Mouse (Mus musculus) forebrain, postnatal 0 days (tissue): ENCODE measurements around the gene Milr1. TPM values are rescaled to one million over a fixed set of nuclear protein-coding genes. Genes with fewer than 3 reads are reported as not detected.
"Not testable (repeated sequence)": the region's sequence is repeated elsewhere in the genome, so short reads cannot be mapped to it uniquely, and the experiment has no call there.

Experiments
- ATAC-seq: fragments of 200-750 bp; cut with Nextera tagmentation; 2 replicates; pipeline ENCODE4 v1.8.0; 2017; ENCODE audit warnings: mild to moderate bottlenecking, moderate library complexity
- DNase-seq: peaks from one replicate; pipeline ENCODE4 v3.0.0-alpha.2; 2015
- H3K27ac ChIP-seq: fragments of 300-500 bp; sonication (generic); 2 replicates; pipeline ENCODE4 v1.5.1; 2014; ENCODE audit warnings: low read depth, mild to moderate bottlenecking, antibody characterized with exemption, low read length, moderate library complexity, mixed read lengths
- H3K27me3 ChIP-seq: fragments of 300-500 bp; sonication (generic); 2 replicates; pipeline ENCODE4 v1.6.1; 2014; ENCODE audit warnings: mild to moderate bottlenecking, low read length, mixed read lengths; ENCODE audit not compliant: insufficient read depth
- H3K36me3 ChIP-seq: fragments of 300-500 bp; sonication (generic); 2 replicates; pipeline ENCODE4 v1.6.1; 2014; ENCODE audit warnings: mild to moderate bottlenecking, moderate library complexity; ENCODE audit not compliant: insufficient read depth
- H3K4me1 ChIP-seq: fragments of 300-500 bp; sonication (generic); 2 replicates; pipeline ENCODE4 v1.6.1; 2014; ENCODE audit warnings: antibody characterized with exemption; ENCODE audit not compliant: insufficient read depth
- H3K4me2 ChIP-seq: fragments of 300-500 bp; sonication (generic); 2 replicates; pipeline ENCODE4 v1.6.1; 2014; ENCODE audit warnings: low read depth, mild to moderate bottlenecking, moderate library complexity
- H3K4me3 ChIP-seq: fragments of 300-500 bp; sonication (generic); 2 replicates; pipeline ENCODE4 v1.5.1; 2014; ENCODE audit warnings: low read depth, low read length, mixed read lengths
- H3K9ac ChIP-seq: fragments of 300-500 bp; sonication (generic); 2 replicates; pipeline ENCODE4 v1.6.1; 2014; ENCODE audit warnings: mild to moderate bottlenecking
- H3K9me3 ChIP-seq: fragments of 300-500 bp; sonication (generic); 2 replicates; pipeline ENCODE4 v1.6.1; 2016; ENCODE audit warnings: low read length
- CTCF ChIP-seq: sonication (generic); IDR thresholded peaks from 2 replicates; pipeline ENCODE4 v1.5.1; 2016; ENCODE audit warnings: antibody characterized with exemption, control low read depth, low read depth
- WGBS: fragments of 180-500 bp; shearing (Covaris S2); extraction: QIAGEN DNeasy Blood & Tissue Kit; methylation state at CpG from one replicate; pipeline ENCODE4 v1.1.7; 2014; 5-methylcytosine and 5-hydroxymethylcytosine counted together
- polyA plus RNA-seq: library from polyadenylated mRNA; unstranded; fragments of >200 nt; fragmentation: Nextera tagmentation; extraction: Ambion mirVana; gene quantifications from 2 replicates; pipeline ENCODE4 v1.2.1, GENCODE M21; 2015
- total RNA-seq: library from RNA; depleted of rRNA; stranded (reverse); fragments of >200 nt; gene quantifications from 2 replicates; pipeline ENCODE4 v1.2.3, GENCODE M21; 2014

Gene Milr1
- total and polyA plus RNA-seq, 2 experiments from 2014 or later, result 1.0 TPM; not detected in 1

GRCm38 (mm10) chr11:106788026-106788774 lies 37.2 kb downstream of the Milr1 start:
- ATAC-seq (peak; percentile 81), DNase-seq (peak; percentile 99)
- peak overlapping the region; percentile 65 for H3K4me2 ChIP-seq
- H3K36me3 ChIP-seq, result peaks cover 27% of the 10 kb centered on the region
- TF ChIP-seq CTCF, result peak; percentile 3; the same call in 1 of the 2 replicates
- peaks cover 10% of the 10 kb centered on the region; the same call in 1 of the 2 replicates for H3K4me1 ChIP-seq
- peak overlapping the region; percentile 85 for H3K4me3 ChIP-seq
- H3K9me3 ChIP-seq, result no peaks in the 10 kb centered on the region
- peak overlapping the region; percentile 96 for H3K9ac ChIP-seq
- WGBS, result under 1% methylated on average over 68 of the region's 79 CpGs
- H3K27me3 ChIP-seq, result no peaks in the 10 kb centered on the region
- H3K27ac ChIP-seq, result peak overlapping the region; percentile 98

- DNase-seq (peak; percentile 99), ATAC-seq (peak; percentile 92)
- H3K27ac ChIP-seq, result peak within 1 kb of the TSS; percentile 98
- H3K27me3 ChIP-seq, result no peaks in the 10 kb centered on the region
- H3K4me3 ChIP-seq, result peak within 1 kb of the TSS; percentile 85
- WGBS, result under 1% methylated on average over 58 of the region's 58 CpGs
- peak; percentile 40; the same call in 1 of the 2 replicates for TF ChIP-seq CTCF
- H3K36me3 ChIP-seq, result peaks cover 20% of the 10 kb centered on the region
- peak within 1 kb of the TSS; percentile 65 for H3K4me2 ChIP-seq
- H3K9ac ChIP-seq, result peak within 1 kb of the TSS; percentile 96
- no peaks in the 10 kb centered on the region for H3K9me3 ChIP-seq
- H3K4me1 ChIP-seq, result peaks cover 10% of the 10 kb centered on the region; the same call in 1 of the 2 replicates
These were observed 37.9 kb downstream of the Milr1 start, which contains the start of the genes Ddx5 and Cep95 for GRCm38 (mm10) chr11:106788775-106789459. Gene Ddx5 (minus strand): TSS chr11:106789185. Gene Cep95 (plus strand): TSS chr11:106789252.

- no peaks in the 10 kb centered on the region for H3K9me3 ChIP-seq
- WGBS, result under 1% methylated on average over 6 of the region's 6 CpGs
- peak overlapping the region; percentile 98 for H3K27ac ChIP-seq
- DNase-seq (peak; percentile 41), ATAC-seq (no peak)
- H3K36me3 ChIP-seq, result peaks cover 21% of the 10 kb centered on the region
- H3K9ac ChIP-seq, result peak overlapping the region; percentile 96
- peaks cover 10% of the 10 kb centered on the region; the same call in 1 of the 2 replicates for H3K4me1 ChIP-seq
- peak overlapping the region; percentile 85 for H3K4me3 ChIP-seq
- H3K27me3 ChIP-seq, result no peaks in the 10 kb centered on the region
- peak overlapping the region; percentile 65 for H3K4me2 ChIP-seq
- TF ChIP-seq CTCF, result no peak
These were observed 38.6 kb downstream of the Milr1 start for GRCm38 (mm10) chr11:106789649-106790048.

- TF ChIP-seq CTCF, result no peak
- no peak overlapping the region for H3K4me2 ChIP-seq
- no peaks in the 10 kb centered on the region for H3K9me3 ChIP-seq
- H3K4me3 ChIP-seq, result no peak overlapping the region
- no peak overlapping the region for H3K27ac ChIP-seq
- H3K36me3 ChIP-seq, result peaks cover 41% of the 10 kb centered on the region
- H3K27me3 ChIP-seq, result no peaks in the 10 kb centered on the region
- WGBS, result 73% methylated on average over 4 of the region's 4 CpGs
- ATAC-seq (no peak), DNase-seq (no peak)
- H3K4me1 ChIP-seq, result no peaks in the 10 kb centered on the region
- H3K9ac ChIP-seq, result no peak overlapping the region
These were observed 42.8 kb downstream of the Milr1 start for GRCm38 (mm10) chr11:106793846-106794245.

- H3K4me1 ChIP-seq, result no peaks in the 10 kb centered on the region
- no peak overlapping the region for H3K4me2 ChIP-seq
- peaks cover 56% of the 10 kb centered on the region for H3K36me3 ChIP-seq
- no peak overlapping the region for H3K27ac ChIP-seq
- no peak overlapping the region for H3K9ac ChIP-seq
- ATAC-seq (no peak), DNase-seq (no peak)
- H3K27me3 ChIP-seq, result no peaks in the 10 kb centered on the region
- H3K4me3 ChIP-seq, result no peak overlapping the region
- H3K9me3 ChIP-seq, result no peaks in the 10 kb centered on the region
- no peak for TF ChIP-seq CTCF
- WGBS, result 80% methylated on average over 9 of the region's 9 CpGs
These were observed 44.7 kb downstream of the Milr1 start for GRCm38 (mm10) chr11:106795679-106796078.

- Histone ChIP-seq H3K27ac (no peak overlapping the region), H3K9me3 (no peaks in the 10 kb centered on the region), H3K9ac (no peak overlapping the region), H3K4me3 (no peak overlapping the region), H3K4me1 (no peaks in the 10 kb centered on the region), H3K27me3 (no peaks in the 10 kb centered on the region), H3K4me2 (no peak overlapping the region), H3K36me3 (peaks cover 60% of the 10 kb centered on the region)
- ATAC-seq (peak; percentile 47; the same call in 1 of the 2 replicates), DNase-seq (no peak)
- no peak for TF ChIP-seq CTCF
- 67% methylated on average over 10 of the region's 10 CpGs for WGBS
These were observed 51.1 kb downstream of the Milr1 start for GRCm38 (mm10) chr11:106802069-106802627.

GRCm38 (mm10) chr11:106807442-106807841 lies 56.4 kb downstream of the Milr1 start:
- H3K9me3 ChIP-seq, H3K27ac ChIP-seq, H3K27me3 ChIP-seq, H3K4me3 ChIP-seq, ATAC-seq, H3K4me2 ChIP-seq, H3K9ac ChIP-seq, H3K4me1 ChIP-seq, DNase-seq: not testable (repeated sequence)
- peaks cover 38% of the 10 kb centered on the region for H3K36me3 ChIP-seq
- 82% methylated on average over 1 of the region's 1 CpGs for WGBS
